Comparison of ENCODE assay signal across 11 mouse cellular contexts in genomic region chr1:77512431-77513195, GRCm38 (mm10). TPM values are rescaled to one million over a fixed set of nuclear protein-coding genes. Genes with fewer than 3 reads are reported as not detected.
DNase-seq lines count a peak whose midpoint lies in the region; ATAC-seq lines count a peak whose summit lies in the region.
"Had no signal": no experiment of that assay in that cellular context is flagged by ENCODE, and none has a peak within 500 bp of the region (broad histone marks: within the 10 kb centered on the region; RNA-seq: fewer than 3 reads in every experiment).

No protein-coding gene starts in this region.

- H3K4me1 ChIP-seq in heart, embryonic 15.5 days (replicated peaks) = peaks cover 24% of the 10 kb centered on the region
- H3K4me1 ChIP-seq in hindbrain, embryonic 13.5 days (replicated peaks) = peaks cover 62% of the 10 kb centered on the region
- H3K4me1 ChIP-seq in midbrain, embryonic 14.5 days (ENCODE audit: control insufficient read depth, insufficient read depth, low read length) = peaks cover 24% of the 10 kb centered on the region

- intact Hi-C loops in heart, postnatal 14 days (cut with DNase I) = loop anchor here (5.0 to 10.0 kb wide), 5 partner anchors 150 to 1698 kb away; no protein-coding TSS in a partner anchor

- no peak for DNase-seq in heart, postnatal 14 days
- DNase-seq in embryo, embryonic 10 days (ENCODE audit: low spot score) = peak; percentile 61
- DNase-seq in midbrain, embryonic 14.5 days = peak; percentile 76
- no peak for DNase-seq in B cell, adult 2 months
- DNase-seq: thymus, adult 18-20 months had no signal

- no peak for ATAC-seq in heart, embryonic 15.5 days (replicated peaks; ENCODE audit: insufficient number of reproducible peaks, insufficient read depth, low FRiP score, low read depth)
- no peak for ATAC-seq in hindbrain, embryonic 13.5 days (ENCODE audit: low FRiP score)
- no peak for ATAC-seq in midbrain, embryonic 14.5 days (ENCODE audit: low FRiP score, low TSS enrichment)
- no peak for ATAC-seq in activated CD4-positive, CD25-positive, alpha-beta regulatory T cell, adult 4 months
- ATAC-seq in cerebellum, adult (ENCODE audit: insufficient number of reproducible peaks, low FRiP score, low TSS enrichment) = no peak

- H3K4me2 ChIP-seq in heart, embryonic 15.5 days = peak overlapping the region; percentile 97
- peak overlapping the region; percentile 73 for H3K4me2 ChIP-seq in hindbrain, embryonic 13.5 days
- H3K4me2 ChIP-seq in midbrain, embryonic 14.5 days (ENCODE audit: low read length) = peak overlapping the region; percentile 69

- H3K27ac ChIP-seq in heart, embryonic 15.5 days = no peak overlapping the region
- peak overlapping the region; percentile 92 for H3K27ac ChIP-seq in hindbrain, embryonic 13.5 days
- peak overlapping the region; percentile 88 for H3K27ac ChIP-seq in midbrain, embryonic 14.5 days (replicated peaks; ENCODE audit: low read depth, low read length)
- H3K27ac ChIP-seq: macrophage had no signal

- peak overlapping the region; percentile 69; the same call in 1 of the 2 replicates for H3K9ac ChIP-seq in heart, embryonic 15.5 days
- peak overlapping the region; percentile 82 for H3K9ac ChIP-seq in hindbrain, embryonic 13.5 days
- peak overlapping the region; percentile 64 for H3K9ac ChIP-seq in midbrain, embryonic 14.5 days (replicated peaks; ENCODE audit: low read length)

- H3K4me3 ChIP-seq in heart, embryonic 15.5 days = peak overlapping the region; percentile 77
- H3K4me3 ChIP-seq in hindbrain, embryonic 13.5 days = peak overlapping the region; percentile 69
- peak overlapping the region; percentile 62 for H3K4me3 ChIP-seq in midbrain, embryonic 14.5 days (replicated peaks; ENCODE audit: low read depth, low read length)

- WGBS in heart, embryonic 15.5 days = 8% methylated on average over 20 of the region's 20 CpGs
- WGBS in hindbrain, embryonic 13.5 days = under 1% methylated on average over 20 of the region's 20 CpGs
- WGBS in midbrain, embryonic 14.5 days = under 1% methylated on average over 20 of the region's 20 CpGs

- H3K9me3 ChIP-seq in heart, embryonic 15.5 days (replicated peaks) = no peaks in the 10 kb centered on the region
- H3K9me3 ChIP-seq in hindbrain, embryonic 13.5 days = no peaks in the 10 kb centered on the region
- no peaks in the 10 kb centered on the region for H3K9me3 ChIP-seq in midbrain, embryonic 14.5 days (ENCODE audit: control insufficient read depth, low read length)

- no peaks in the 10 kb centered on the region for H3K36me3 ChIP-seq in heart, embryonic 15.5 days
- H3K36me3 ChIP-seq in hindbrain, embryonic 13.5 days = no peaks in the 10 kb centered on the region
- H3K36me3 ChIP-seq in midbrain, embryonic 14.5 days (ENCODE audit: control insufficient read depth, insufficient read depth, low read length) = no peaks in the 10 kb centered on the region; the same call in 1 of the 2 replicates
- H3K36me3 ChIP-seq: G1E had no signal

- peaks cover 11% of the 10 kb centered on the region; the same call in 1 of the 2 replicates for H3K27me3 ChIP-seq in heart, embryonic 15.5 days
- no peaks in the 10 kb centered on the region for H3K27me3 ChIP-seq in hindbrain, embryonic 13.5 days
- H3K27me3 ChIP-seq in midbrain, embryonic 14.5 days (ENCODE audit: control insufficient read depth, insufficient read depth, low read length) = no peaks in the 10 kb centered on the region

RNA-seq across cellular contexts. Expression of gene Epha4, which starts 2.3 kb away (rescaled TPM):
- 6.9 and 8.6 TPM in 2 replicates for polyA plus RNA-seq in heart, embryonic 15.5 days (2015; fragmentation: Nextera tagmentation; extraction: Ambion mirVana)
- 10 to 100 TPM; 15.2 to 18.1 TPM for total RNA-seq in heart, postnatal 14 days (2021)
- 37.3 and 39.1 TPM in 2 replicates for polyA plus RNA-seq in hindbrain, embryonic 13.5 days (2015; fragmentation: Nextera tagmentation; extraction: Ambion mirVana)
- 40.6 and 46.5 TPM in 2 replicates for polyA plus RNA-seq in midbrain, embryonic 14.5 days (2014; fragmentation: Nextera tagmentation; extraction: Ambion mirVana)
- under 1 TPM in 1 of 2 experiments, not detected in 1; 0.12 TPM for polyA plus RNA-seq in activated CD4-positive, CD25-positive, alpha-beta regulatory T cell, adult 4 months (2017; shearing (Covaris generic))
- polyA plus RNA-seq: G1E, macrophage had no signal

Comparison
In these comparisons a context has a peak if more than half of its experiments do, and no peak if none do; other contexts are left out.
1. DNase-seq: peak in embryo, embryonic 10 days (single experiment) and midbrain, embryonic 14.5 days (single experiment); none in heart, postnatal 14 days (0 of 2) and B cell, adult 2 months (0 of 2).
2. Peak in every context shown above with its lines, with median percentiles within 50 percentile points of each other: H3K4me2 ChIP-seq, H3K4me3 ChIP-seq and H3K9ac ChIP-seq.